Mouse (Mus musculus) erythroid progenitor cell, adult 5-6 weeks (primary cell): Measurements from ENCODE around the gene Snd1. TPM values are rescaled to one million over a fixed set of nuclear protein-coding genes. Genes with fewer than 3 reads are reported as not detected.

Source experiments
- ATAC-seq: replicated peaks from 2 replicates; pipeline ENCODE4 v1.8.0; 2016; ENCODE audit warnings: moderate number of reproducible peaks, mild to moderate bottlenecking, moderate TSS enrichment, inconsistent platforms; ENCODE audit not compliant: poor library complexity, low FRiP score, severe bottlenecking
- total RNA-seq, 2 experiments: library from RNA; stranded (forward) in 1 of 2; stranded (reverse) in 1 of 2; fragments of 150-400 nt in 1 of 2; fragments of 186-747, 209-891 nt in 1 of 2; gene quantifications; 2 replicates each; pipeline versions ENCODE4 v1.2.3 to v1.2.4; 2015 to 2017; ENCODE audit warnings: low replicate concordance in 2 of 2

The Snd1 gene
- total RNA-seq, 2 experiments from 2014 or later: 19.9 to 26.0 TPM

DNA sequence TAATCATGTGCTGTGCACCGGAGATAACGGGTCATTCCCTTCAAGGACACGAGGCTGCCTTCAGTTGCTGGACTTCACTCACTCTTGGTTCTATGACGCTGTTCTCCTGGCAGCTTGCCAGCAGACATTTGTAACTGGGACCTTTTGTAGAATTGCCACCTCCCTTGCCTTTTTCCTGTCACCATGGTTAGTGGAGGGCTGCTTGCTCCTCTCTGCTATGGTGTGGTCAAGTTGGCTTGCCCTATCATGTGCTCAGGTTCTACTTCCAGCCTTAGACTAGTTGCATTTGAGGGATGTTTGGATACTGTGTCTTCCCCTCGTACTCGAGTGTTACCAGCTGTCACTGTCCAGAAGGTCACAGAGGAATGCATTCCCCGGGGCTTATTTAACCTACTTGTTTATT is 143.8 kb downstream of the Snd1 start:
- no peak for ATAC-seq

DNA sequence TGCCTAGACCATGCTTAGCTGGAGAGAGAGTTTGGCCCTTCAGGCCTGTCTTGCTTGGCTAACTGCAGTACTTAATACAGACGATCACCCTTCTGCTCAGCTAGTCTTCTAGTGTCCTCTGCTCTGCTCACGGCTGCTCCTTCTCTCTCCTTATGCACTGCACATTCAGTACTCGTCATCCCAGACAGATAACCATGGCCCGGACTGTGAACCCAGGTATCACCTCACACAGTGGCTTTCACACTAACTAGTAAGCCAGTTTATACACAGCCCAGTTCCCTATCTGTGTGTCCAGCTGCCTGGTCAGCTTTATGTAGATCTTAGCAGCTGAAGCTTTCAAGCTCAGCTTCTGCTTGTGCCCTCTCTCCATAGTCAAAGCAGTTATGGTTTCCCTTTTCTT is 146.5 kb downstream of the Snd1 start:
- ATAC-seq: no peak

DNA sequence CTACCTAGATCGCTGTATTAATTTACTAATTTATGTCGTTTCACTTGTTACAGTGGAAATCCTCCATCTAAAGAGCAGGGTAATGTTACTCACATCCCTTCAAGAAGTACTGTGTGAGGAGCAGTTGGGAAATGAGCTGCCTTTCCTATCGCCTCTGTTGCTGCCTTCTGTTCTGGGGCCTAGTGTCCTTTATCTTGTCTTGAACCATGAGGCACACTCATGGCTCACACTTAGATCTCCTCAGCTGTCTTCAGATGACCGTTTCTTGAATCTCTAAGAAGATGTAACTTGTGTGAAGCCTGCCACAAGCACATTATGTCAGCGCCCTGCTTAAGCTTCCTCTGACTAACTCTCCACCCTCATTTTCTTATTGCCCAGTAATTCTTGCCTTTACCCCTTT is 147.0 kb downstream of the Snd1 start:
- no peak for ATAC-seq

DNA sequence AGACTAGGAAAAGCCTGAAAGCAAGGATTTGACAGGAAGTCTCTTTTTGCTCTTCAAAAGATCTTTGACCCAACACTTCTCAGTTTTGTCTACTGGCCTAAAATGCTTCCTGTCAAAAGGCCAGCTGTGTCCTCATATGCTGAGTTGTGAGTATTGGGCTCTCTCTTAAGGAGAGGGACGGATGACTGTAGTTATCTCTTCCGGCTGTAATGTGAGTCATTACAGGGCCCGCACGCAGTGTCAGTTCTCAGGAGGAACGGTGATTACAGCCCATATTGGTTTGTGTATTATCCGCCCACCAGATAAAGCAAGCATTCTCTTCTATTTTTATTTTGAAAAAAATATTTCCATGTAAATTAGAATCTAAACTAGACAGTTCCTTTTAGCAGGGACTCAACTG is 147.6 kb downstream of the Snd1 start:
- no peak for ATAC-seq

DNA sequence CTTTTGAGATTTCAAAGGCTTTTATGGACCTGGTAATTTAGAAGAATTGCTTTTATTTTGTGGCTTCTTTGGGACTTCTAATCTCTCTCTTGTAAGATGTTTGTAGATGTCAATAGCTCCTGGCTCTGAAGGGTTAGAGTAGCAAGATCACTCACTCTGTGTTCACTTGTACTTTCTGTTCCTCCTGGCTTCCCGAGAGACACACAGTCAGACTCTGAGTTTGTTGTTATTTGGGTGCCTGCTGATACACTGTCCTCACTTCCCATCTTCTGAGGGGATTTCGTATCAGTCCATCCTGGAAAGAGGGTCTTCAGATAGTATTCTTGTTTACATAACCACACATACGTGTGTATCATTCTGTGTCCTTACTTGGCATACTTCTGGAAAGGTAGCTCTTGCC is 148.0 kb downstream of the Snd1 start:
- ATAC-seq: no peak

DNA sequence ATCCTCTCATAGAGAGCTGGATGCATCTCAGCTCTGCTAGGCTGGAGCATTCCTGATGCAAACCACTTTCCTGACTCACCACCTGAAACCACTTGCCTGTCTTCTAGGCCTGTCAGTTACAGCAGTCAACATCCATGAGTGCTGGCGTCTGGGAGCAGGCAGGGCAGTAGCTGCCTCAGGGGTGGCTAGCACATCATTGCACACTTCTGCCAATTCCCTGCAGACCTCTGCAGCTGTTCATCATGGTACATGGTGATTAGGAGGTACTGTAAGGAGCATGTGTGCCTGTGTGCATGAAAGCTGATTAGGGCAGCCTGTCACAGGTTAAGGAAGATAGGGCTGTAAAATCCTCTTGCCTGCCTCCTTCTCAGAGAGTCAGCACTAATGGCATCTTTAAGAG is 153.5 kb downstream of the Snd1 start:
- ATAC-seq: peak; percentile 85

DNA sequence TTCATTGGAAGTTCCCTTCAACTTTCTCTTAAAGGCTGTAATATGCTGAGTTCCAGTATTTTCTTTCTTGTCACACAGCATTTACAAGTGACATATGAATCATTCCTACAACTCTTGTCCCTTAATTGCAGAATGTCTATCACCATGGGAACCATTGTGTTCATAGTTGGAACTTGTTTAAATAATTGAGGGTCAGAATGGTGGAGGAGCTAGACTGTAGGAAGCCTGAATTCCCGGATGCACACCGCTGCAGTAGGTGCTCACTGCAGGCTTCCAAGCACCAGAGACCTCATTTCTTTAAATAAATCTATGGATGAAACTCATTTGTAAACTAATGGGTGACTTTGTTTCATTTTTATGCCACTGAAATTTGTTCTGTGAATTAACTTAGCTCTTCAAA is 154.9 kb downstream of the Snd1 start:
- ATAC-seq: no peak

DNA sequence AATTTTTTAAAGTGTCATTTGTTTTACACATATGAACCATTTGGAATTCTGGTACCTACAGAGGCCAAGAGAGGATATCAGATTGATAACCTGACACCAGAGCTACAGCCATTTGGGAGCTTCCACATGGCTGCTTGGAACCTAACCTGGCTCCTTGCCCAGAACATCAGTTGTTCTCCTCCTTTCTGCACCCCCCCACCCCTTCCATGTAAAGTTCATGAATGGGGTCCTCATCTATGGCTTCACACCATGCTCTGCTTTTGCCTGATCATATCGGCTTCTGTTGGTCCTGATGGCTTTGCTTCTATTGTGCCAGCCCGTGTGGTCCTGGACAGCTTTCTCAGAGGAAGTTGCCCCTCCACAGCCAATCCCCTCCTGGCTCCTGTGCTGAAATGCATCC is 156.0 kb downstream of the Snd1 start:
- no peak for ATAC-seq

DNA sequence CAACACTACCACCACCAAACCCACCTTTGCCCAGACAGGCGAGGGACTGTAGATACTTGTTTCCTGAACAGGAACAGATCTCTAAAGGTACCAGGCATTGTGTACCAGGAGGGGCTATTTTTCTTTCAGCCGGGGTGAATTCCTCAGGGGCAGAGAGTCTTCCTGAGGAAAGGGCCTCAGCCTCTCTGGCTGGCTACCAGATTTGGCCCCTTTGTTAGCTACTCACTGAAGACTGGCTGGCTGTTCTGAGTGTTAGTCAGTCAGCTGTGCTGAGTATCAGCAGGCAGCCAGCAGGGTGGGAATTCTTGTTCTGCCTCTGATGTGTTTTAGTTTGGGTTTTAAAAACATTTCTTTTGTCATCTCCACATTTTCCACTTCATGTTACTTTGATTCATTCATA is 158.2 kb downstream of the Snd1 start:
- no peak for ATAC-seq

DNA sequence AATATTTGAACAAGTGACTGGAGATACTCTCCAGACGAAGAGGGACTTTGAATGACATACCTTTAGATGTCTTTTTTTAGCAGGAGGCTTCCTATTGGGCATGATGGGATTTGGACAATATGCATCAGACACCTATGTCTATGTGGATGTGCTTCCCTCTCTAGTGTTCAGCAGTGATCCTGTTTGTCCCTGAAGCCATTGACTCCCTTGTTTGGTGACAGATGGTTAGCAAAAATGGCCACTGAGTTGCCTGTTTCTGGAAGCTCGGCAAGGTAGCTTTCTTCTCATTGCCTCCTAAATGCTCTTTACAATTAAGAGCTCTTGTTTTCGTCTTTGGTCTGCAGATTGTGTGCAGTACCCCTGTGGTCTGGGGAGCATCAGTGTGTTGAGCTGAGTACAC is 158.7 kb downstream of the Snd1 start:
- ATAC-seq: no peak

DNA sequence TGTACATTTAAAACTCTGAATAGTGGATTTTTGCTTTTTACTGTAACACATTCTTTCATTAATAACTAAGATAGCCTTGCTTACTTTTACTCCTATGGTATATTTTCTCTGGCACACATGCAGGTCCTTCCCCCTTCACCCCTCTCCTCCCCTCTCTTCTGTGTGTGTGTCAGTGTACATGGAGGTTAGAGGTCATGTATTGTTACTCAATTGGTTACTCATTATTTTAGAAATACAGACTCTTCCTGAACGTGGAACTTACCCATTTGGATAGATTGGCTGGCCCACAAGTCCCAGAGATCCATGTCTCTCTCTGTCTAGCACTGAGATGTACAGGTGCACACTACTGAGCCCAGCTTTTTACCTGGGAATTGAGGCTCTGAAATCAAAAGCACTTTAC is 160.2 kb downstream of the Snd1 start:
- ATAC-seq: no peak

DNA sequence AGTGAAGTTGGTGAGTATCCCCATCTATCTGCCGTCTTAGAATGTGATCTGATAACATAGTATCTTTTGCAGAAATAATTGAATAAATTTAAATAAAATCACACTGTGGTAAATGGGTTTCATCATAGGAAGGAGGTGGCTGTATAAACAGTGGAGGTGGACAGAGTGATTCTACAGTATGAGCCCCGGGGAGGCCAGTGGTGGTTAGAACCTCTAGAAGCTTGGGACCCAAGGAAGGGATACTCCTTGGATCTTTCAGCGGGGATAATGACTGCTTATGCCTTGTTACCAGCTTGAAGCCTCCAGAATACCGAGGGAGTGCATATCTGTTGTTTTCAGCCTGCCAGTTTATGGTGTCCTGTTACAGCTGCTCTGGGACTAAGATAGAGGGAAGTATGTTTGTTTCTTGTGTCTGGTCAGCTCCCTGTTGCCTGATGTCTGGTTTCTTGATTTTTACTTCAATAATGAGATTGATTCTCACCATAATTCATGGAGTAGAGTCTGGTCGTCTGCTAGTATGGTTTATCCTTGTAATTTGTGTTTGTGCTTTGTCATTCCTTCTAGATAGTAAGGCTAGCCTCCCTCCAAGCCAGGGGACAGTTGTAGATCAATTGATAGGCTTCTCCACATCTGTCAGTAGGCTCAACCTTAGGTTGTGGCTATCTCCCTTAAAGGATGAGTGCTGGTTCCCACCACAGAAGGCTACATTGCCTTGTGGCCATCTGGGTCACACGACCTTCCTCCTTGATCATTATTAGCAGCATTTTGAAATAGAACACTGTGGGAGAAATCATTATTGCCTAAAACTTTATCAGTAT is 160.8 kb downstream of the Snd1 start:
- peak; percentile 71 for ATAC-seq

DNA sequence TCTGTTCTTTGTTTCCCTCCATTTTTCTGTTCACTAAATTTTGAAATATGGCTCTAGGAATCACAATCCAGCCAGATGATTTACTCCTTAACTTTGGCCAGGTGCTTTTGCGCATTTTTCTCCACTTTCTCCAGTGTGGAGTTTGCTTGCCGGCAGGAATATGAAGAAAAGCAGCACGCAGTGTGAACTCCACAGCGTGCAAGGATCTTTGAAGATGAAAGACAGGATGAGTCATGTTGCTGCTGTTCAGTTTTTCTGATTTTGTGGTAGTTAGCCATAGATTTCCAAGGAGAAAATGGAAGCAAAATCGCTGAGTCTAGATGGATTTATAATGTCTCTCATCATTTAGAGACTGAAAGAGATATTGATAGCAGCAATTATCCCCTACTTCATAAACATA is 165.1 kb downstream of the Snd1 start:
- no peak for ATAC-seq

DNA sequence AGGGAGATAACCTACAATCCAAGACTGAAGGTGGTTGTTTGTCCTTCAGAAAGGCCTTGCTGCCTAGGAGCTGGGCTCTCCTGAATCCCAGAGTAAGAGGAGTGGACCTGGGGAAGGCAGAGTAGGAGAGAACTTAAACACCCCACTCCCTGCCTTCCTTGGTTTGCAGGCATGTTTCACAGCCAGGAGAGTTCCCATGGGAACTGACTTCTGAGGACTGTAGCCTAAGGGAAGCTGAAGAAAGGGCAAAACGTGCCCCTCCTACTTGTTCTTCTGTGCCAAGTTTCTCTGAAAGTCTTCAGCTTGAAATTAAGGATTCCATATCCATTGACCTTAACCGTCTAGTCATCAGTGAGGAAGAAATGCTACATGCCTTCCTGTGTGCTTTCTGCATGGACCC is 168.0 kb downstream of the Snd1 start:
- no peak for ATAC-seq

DNA sequence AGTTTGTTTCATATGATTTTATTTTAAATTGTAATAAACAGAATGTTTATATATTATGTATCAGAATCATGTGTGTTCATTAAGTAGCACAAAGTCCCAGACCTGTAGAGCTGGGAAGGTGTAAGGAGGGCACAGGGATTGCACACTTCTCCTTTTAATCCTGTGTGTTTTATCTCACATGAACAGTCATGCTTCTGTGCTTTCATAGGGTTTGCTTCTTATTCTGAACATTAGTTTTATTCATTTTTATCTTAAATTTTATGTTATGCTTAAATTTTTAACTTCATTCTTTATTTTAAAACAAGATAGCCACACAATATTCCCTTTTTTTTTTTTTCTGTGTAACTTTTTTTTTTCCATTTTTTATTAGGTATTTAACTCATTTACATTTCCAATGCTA is 170.3 kb downstream of the Snd1 start:
- no peak for ATAC-seq

DNA sequence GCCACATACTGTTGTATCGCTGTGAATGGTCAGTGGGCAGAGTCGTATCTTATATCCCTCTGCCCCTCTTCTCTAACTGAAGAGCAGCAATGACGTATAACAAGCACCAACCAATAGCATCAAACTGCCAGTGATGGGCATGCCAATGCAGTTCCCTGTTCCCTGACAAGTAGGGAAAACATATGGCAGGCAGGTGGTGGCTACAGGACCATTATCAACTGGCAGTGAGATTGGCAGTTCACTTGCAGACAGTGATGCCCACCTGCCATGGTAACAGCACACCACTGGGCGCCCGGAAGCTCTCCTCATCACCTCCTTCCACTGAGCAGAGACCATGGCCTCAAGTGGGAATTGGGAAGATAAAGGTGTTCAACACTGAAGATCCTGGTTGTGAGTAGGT is 181.6 kb downstream of the Snd1 start:
- no peak for ATAC-seq

DNA sequence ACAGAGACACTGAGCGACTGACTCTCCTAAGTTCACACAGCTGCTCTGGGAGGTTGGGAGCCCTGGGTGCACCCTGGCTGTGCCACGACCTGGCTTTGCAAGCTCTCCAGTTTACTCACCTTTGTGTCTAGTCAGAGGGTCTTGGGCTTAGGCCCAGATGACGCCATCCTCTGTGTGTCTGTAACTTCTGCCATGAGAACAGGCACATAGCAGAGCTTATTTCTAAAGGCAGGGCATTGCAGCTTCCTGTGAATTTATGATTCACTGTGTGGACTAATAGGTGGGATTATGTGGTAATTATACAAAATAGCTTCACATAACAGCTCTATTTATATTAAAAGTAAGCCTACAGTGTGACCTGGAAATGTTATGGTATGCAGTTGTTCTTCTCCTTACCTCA is 188.1 kb downstream of the Snd1 start:
- ATAC-seq: no peak

DNA sequence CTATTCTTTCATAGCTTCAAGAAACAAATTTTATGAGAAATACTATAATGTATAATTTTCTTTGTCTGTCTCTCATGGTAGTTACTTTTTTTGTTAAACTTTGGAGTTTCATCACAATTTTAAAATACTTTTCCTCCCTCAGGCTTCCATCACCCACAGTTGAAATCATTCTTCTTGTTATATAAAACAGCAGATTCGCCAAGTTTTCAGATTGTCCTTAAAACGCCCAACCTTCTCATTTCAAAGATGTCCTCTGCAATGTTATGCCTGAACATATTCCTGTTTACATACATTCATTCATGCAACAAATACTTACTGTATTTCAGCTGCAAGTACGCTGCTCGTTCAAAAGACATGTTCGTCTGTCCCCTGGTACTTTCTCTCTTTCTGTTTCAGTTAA is 188.7 kb downstream of the Snd1 start:
- ATAC-seq: no peak

DNA sequence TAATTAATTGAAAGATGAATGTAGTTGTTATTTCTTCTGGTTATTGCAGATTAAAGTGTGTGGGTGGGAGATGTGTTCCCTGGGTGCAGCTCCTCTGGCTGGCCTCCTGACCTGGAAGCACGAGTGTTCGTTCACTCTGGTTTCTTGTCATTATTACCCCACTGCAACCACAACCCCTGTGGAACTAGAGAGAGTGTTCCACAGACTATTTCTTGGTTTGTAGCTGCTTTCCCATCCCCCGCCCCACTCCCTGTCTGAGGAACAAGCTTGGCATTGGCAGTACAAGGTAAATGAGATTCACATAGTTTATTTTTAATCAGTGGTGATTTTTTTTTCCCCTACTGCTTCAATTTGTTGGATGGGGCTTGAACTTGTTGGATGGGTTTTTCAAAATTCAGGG is 189.8 kb downstream of the Snd1 start:
- no peak for ATAC-seq

DNA sequence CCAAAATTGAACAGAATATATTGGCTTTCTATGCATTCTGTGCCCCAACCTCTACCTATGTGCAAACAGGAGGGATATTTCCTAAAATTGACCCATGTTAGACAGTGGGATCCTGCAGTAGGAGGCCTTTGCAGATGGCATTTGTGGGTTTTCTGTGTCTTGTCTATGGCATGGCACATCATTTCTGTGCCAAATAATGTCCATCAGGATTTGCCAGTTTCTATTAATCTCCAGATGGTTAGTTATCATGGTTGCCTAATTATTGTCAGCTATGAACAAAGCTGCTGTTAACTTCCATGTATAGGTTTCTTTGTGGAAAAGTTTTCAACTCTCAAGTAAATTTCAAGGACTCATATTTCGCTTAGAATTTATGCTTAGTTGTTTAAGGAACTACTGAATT is 192.6 kb downstream of the Snd1 start:
- no peak for ATAC-seq

DNA sequence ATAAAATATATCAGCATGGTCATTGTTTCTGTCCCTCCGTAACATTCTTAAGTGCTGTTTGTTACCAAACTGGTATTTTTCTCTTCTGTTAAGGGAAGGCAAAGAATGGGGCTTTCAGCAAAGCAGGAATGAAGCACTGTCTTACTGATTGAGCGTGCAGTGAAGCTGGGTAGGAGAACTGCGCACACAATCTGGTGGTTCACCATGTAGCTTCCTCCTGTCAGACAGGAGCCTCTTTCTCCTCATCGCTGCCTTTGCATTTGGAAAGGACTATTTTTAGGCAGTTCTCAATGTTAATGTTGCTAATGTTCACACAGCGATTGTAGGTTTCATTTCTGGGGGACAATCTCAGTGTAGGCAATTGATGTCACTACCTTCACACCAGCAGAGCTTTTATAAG is 194.3 kb downstream of the Snd1 start:
- no peak for ATAC-seq

DNA sequence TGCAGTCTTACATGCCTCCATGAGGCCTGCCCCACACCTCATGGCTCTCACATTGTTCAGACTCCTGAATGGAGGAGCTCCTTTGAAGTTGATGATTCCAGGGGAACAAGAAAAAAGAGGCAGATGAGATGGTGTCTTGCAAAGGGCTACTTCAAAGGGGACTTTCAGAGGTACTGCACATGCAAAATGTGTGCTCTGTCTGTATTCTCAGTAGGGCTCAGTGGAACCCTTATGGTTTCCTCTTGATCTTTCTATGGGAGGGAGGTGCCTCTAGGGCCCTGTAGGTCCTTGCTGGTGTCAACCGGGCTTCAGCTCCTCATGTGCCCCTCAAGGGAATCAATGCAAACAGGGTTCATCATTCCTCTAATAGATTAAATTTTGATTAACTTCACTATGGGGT is 197.4 kb downstream of the Snd1 start:
- no peak for ATAC-seq
